Mouse (Mus musculus) embryonic facial prominence, embryonic 14.5 days (tissue): ENCODE results near the gene Scd4. TPM values are rescaled to one million over a fixed set of nuclear protein-coding genes. Genes with fewer than 3 reads are reported as not detected.
"Not testable (repeated sequence)": the region's sequence is repeated elsewhere in the genome, so short reads cannot be mapped to it uniquely, and the experiment has no call there.

Experiments
- ATAC-seq: fragments of 200-750 bp; cut with Nextera tagmentation; 2 replicates; pipeline ENCODE4 v1.8.0; 2017; ENCODE audit warnings: low read depth, moderate number of reproducible peaks, moderate TSS enrichment
- DNase-seq: peaks from one replicate; pipeline ENCODE4 v3.0.0-alpha.2; 2015; ENCODE audit warnings: low spot score
- H3K27ac ChIP-seq: fragments of 300-500 bp; sonication (generic); replicated peaks from 2 replicates; pipeline ENCODE4 v1.5.1; 2014; ENCODE audit warnings: low read depth, mild to moderate bottlenecking, low read length, moderate library complexity
- H3K27me3 ChIP-seq: fragments of 300-500 bp; sonication (generic); replicated peaks from 2 replicates; pipeline ENCODE4 v1.6.1; 2014; ENCODE audit warnings: low read length; ENCODE audit not compliant: control insufficient read depth, insufficient read depth
- H3K36me3 ChIP-seq: fragments of 300-500 bp; sonication (generic); 2 replicates; pipeline ENCODE4 v1.6.1; 2014; ENCODE audit warnings: low read length, mixed read lengths; ENCODE audit not compliant: control insufficient read depth, insufficient read depth
- H3K4me1 ChIP-seq: fragments of 300-500 bp; sonication (generic); 2 replicates; pipeline ENCODE4 v1.6.1; 2014; ENCODE audit warnings: antibody characterized with exemption, low read length; ENCODE audit not compliant: control insufficient read depth, insufficient read depth
- H3K4me2 ChIP-seq: fragments of 300-500 bp; sonication (generic); 2 replicates; pipeline ENCODE4 v1.6.1; 2014; ENCODE audit warnings: low read depth, mild to moderate bottlenecking, low read length, moderate library complexity, mixed read lengths
- H3K4me3 ChIP-seq: fragments of 300-500 bp; sonication (generic); 2 replicates; pipeline ENCODE4 v1.5.1; 2014; ENCODE audit warnings: low read depth, mild to moderate bottlenecking, low read length
- H3K9ac ChIP-seq: fragments of 300-500 bp; sonication (generic); 2 replicates; pipeline ENCODE4 v1.6.1; 2014; ENCODE audit warnings: low read depth, mild to moderate bottlenecking, low read length, moderate library complexity, mixed read lengths
- H3K9me3 ChIP-seq: fragments of 300-500 bp; sonication (generic); 2 replicates; pipeline ENCODE4 v1.6.1; 2016; ENCODE audit warnings: low read length; ENCODE audit not compliant: control insufficient read depth
- WGBS: fragments of 180-500 bp; shearing (Covaris S2); extraction: QIAGEN DNeasy Blood & Tissue Kit; methylation state at CpG from one replicate; pipeline ENCODE4 v1.1.7; 2014; 5-methylcytosine and 5-hydroxymethylcytosine counted together
- polyA plus RNA-seq: library from polyadenylated mRNA; unstranded; fragments of >200 nt; fragmentation: Nextera tagmentation; extraction: Ambion mirVana; gene quantifications from 2 replicates; pipeline ENCODE4 v1.2.1, GENCODE M21; 2014

Scd4 gene
- polyA plus RNA-seq, 1 experiment from 2014 or later: 0.51 TPM

DNA sequence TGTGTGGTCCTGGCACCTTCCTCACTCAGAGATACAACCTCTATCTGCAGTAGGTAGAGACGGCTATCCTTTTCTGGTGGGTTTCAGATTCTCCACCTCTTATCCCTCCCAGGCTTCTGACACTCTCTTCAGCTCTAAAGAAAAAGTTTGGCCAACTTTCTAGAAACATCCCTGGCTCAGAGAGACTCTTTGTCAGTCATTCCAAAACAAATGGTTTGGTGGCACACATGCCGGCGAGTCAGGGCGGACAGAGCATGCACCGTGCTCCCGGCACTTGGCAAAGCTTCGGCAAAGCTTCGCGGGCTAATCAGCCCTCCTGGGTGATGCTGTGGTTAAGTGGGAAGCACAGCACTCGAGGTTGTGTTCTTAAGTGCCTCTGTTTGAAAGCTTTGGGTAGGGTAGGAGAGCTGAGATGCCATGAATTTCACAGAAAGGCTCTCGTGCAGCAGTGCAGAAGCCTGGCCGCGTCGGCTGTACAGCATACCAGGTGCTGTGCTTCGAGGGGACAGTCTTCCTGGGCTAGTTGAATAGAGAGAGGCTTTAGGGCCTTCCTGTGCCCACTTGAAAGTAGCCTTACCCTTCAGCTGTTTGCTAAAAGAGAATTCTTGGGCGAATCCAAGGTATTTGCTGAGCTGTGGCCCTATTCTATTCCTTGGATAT, 27.9 kb upstream of the Scd4 start:
- ATAC-seq: no peak
- no peak for DNase-seq
- Histone ChIP-seq H3K9me3 (no peaks in the 10 kb centered on the region), H3K4me2 (no peak overlapping the region), H3K27me3 (no peaks in the 10 kb centered on the region), H3K4me1 (peaks cover under 1% of the 10 kb centered on the region), H3K4me3 (no peak overlapping the region), H3K27ac (no peak overlapping the region), H3K9ac (0 out of 2 replicates have a peak overlapping the region, but pooled peaks have one; percentile 4), H3K36me3 (peaks cover 87% of the 10 kb centered on the region)
- 83% methylated on average over 16 of the region's 16 CpGs for WGBS

DNA sequence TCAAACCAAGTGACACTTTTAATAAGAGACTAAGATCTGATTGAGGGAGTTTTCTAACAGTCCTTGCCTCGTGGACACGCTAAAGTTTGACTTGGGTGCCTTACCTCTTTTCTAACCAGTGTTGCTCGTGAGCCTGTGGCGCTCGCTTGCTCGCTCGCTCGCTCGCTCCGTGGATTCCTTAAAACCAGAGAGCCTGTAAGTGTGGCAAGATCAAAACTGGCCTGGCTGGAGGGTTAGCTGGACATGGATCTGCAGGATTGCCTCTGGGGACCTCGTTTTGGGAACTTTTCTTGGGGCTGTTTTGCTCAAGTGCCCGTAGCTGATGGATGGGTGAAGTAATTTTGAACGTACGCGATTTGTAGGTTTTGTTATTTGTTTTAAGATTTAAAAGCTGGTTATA, 27.2 kb upstream of the Scd4 start:
- H3K4me1 ChIP-seq: no peaks in the 10 kb centered on the region; the same call in 1 of the 2 replicates
- H3K27me3 ChIP-seq: no peaks in the 10 kb centered on the region
- ATAC-seq: no peak
- 87% methylated on average over 15 of the region's 15 CpGs for whole genome bisulfite sequencing
- H3K4me3 ChIP-seq: no peak overlapping the region
- H3K27ac ChIP-seq: no peak overlapping the region
- peaks cover 80% of the 10 kb centered on the region for H3K36me3 ChIP-seq
- no peak for DNase-seq
- no peaks in the 10 kb centered on the region for H3K9me3 ChIP-seq
- H3K9ac ChIP-seq: no peak overlapping the region
- H3K4me2 ChIP-seq: no peak overlapping the region

DNA sequence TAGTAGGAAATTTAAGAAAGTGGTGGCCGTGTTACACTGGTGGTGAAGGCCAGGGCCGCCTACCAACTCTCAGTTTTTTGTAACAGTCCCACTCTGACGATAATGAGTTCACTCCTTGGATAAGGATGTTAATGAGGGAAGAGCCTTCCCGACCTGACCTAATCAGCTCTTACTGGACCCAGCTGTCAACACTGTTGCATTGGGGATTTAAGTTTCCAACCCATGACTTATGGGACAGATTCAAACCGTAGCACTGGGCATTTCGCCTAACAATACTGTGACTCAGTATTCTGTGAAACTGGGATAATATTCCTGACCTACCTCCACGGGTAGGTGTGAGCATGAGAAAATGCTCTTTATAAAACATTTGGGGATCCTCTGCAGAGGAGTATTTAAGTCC, 26.7 kb upstream of the Scd4 start:
- Histone ChIP-seq H3K9me3 (no peaks in the 10 kb centered on the region), H3K4me3 (no peak overlapping the region), H3K4me2 (no peak overlapping the region), H3K9ac (no peak overlapping the region), H3K27ac (no peak overlapping the region), H3K27me3 (no peaks in the 10 kb centered on the region), H3K36me3 (peaks cover 75% of the 10 kb centered on the region), H3K4me1 (no peaks in the 10 kb centered on the region; the same call in 1 of the 2 replicates)
- no peak for ATAC-seq
- WGBS: 77% methylated on average over 7 of the region's 7 CpGs
- DNase-seq: no peak

DNA sequence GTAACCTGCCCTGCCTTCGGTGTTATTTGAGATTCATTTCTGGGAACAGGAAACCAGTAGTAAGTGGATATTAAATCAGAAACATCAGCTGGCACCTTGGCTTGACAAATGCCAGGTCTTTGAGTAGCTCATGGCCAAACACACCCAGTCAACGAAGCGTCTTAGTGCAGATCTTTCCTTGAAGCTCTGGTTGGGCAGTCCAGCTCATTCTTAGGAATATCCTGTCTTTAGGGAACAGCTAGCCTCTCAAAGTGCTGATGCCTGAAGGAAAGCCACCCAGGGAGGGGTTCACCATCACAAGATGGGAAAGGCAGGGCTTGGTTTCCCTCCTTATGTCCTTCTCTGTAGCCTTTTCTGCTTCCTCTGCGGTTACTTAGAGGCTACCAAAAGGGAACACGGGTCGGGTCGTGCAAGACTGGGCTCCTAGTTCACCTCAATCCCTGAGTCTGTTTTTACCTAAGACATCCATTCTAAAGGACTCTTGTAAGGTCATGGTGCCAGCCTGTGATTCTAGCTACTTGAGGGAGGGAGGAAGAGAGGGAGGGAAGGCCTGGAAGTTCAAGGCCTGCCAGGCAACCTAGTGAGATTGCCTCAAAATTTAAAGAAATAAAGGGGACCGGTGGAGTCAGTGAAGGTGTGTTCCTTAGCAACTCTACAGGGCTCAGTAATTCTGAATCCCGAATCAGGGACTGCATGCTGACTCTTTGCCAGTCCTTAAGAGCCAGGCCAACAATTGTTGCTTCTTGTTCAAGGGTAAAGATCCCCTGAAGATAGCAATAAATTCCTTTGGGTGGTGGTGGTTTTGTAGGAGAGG, 25.6 kb upstream of the Scd4 start:
- Histone ChIP-seq H3K9ac (no peak overlapping the region), H3K4me2 (no peak overlapping the region), H3K27me3 (no peaks in the 10 kb centered on the region), H3K9me3 (no peaks in the 10 kb centered on the region), H3K36me3 (peaks cover 64% of the 10 kb centered on the region), H3K4me1 (no peaks in the 10 kb centered on the region), H3K4me3 (no peak overlapping the region), H3K27ac (no peak overlapping the region)
- DNase-seq: no peak
- no peak for ATAC-seq
- 82% methylated on average over 9 of the region's 9 CpGs for WGBS

DNA sequence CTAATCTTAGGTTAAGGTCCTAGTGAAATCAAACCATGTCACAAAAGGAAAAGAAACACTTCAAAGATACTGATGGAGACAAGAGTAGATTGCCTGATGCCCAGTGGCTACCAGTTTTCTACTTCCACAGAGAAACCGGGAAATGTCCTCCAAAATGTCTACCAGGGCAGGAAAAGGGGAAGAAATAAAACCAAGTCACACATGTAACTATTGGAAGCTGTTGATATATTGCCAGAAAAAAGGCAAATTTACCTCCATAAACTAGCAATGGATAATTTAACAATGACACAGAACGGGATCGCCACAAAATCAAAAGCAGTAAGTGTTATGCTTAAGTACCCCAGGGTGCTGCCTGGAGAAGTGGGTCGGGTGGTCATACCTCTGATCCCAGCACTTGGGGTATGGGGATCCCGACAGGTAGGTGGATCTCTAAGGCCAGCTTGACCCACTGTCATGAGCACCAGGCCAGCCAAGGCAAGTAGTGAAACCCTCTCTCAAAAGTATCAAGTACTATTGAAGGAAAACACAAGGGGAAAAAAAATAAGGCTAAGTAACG, 24.9 kb upstream of the Scd4 start:
- 77% methylated on average over 6 of the region's 6 CpGs for WGBS
- H3K4me2 ChIP-seq: no peak overlapping the region
- peaks cover 57% of the 10 kb centered on the region for H3K36me3 ChIP-seq
- DNase-seq (no peak), ATAC-seq (no peak)
- no peak overlapping the region for H3K27ac ChIP-seq
- H3K4me1 ChIP-seq: no peaks in the 10 kb centered on the region
- no peak overlapping the region for H3K9ac ChIP-seq
- H3K9me3 ChIP-seq: no peaks in the 10 kb centered on the region
- no peaks in the 10 kb centered on the region for H3K27me3 ChIP-seq
- H3K4me3 ChIP-seq: no peak overlapping the region

DNA sequence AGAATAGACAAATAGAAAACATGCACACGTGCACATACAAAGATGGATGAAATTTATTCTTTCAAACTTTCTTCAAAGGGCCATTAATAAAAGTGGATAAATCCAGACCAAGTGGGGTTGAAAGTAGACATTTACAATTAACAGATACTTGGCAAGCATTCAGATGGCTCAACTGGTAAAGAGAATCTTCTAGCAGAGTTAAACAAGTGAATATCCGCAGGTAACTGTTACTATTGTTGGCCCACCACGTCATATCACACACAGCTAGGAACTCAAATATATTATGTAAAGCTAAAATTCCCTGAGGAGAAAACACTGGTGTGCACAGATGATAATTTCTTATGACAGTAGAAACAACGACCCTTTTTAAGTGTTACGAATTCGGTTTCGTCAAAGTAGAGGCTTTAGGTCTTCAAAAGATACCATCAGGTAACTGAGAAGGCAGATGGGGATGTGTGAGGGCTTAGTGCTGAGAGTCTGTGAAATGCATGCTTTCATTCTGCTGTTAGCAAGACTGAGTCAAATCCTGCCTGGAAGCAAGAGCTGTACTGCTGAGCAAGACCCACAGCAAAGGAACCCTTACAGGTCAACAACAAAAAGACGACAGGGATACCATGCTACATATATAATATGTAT, 24.2 kb upstream of the Scd4 start:
- no peak overlapping the region for H3K9ac ChIP-seq
- H3K9me3 ChIP-seq: no peaks in the 10 kb centered on the region
- DNase-seq (no peak), ATAC-seq (no peak)
- no peak overlapping the region for H3K27ac ChIP-seq
- WGBS: 81% methylated on average over 8 of the region's 8 CpGs
- no peak overlapping the region for H3K4me3 ChIP-seq
- H3K36me3 ChIP-seq: peaks cover 50% of the 10 kb centered on the region
- no peaks in the 10 kb centered on the region for H3K27me3 ChIP-seq
- H3K4me1 ChIP-seq: no peaks in the 10 kb centered on the region
- H3K4me2 ChIP-seq: no peak overlapping the region

DNA sequence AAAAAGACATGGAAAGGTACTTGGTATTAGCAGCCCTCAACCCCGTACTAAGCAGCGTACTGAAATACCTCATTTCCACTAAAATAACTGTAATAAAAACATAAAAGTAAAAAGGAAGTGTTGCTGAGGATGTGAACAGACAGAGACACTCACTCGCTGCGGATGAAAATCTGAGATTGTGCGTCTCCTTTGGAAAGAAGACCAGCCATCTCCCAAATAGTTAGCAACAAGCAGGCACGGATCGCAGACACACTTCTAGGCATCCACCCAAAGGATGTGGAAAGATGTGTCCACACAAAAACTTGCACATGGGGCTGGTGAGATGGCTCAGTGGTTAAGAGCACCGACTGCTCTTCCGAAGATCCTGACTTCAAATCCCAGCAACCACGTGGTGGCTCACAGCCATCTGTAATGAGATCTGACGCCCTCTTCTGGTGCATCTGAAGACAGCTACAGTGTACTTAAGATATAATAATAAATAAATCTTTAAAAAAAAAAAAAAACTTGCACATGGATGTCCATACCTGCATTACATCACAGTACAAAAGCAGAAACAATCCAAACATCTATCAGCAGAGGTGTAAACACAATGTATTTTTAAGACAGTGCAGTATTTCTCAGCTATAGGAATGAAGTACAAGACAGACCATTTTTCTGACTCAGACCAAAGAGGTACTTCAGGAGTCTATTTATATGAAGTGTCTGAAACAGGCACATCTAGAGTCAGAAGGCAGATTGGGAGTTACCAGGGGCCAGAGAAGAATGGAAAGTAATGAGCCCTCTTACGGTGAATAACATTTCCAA, 23.3 kb upstream of the Scd4 start:
- H3K4me3 ChIP-seq: no peak overlapping the region
- H3K27me3 ChIP-seq: no peaks in the 10 kb centered on the region
- no peak for DNase-seq
- H3K27ac ChIP-seq: no peak overlapping the region
- H3K9ac ChIP-seq: no peak overlapping the region
- no peaks in the 10 kb centered on the region for H3K9me3 ChIP-seq
- H3K36me3 ChIP-seq: peaks cover 42% of the 10 kb centered on the region
- no peak overlapping the region for H3K4me2 ChIP-seq
- WGBS: 81% methylated on average over 12 of the region's 12 CpGs
- ATAC-seq: no peak
- no peaks in the 10 kb centered on the region for H3K4me1 ChIP-seq

DNA sequence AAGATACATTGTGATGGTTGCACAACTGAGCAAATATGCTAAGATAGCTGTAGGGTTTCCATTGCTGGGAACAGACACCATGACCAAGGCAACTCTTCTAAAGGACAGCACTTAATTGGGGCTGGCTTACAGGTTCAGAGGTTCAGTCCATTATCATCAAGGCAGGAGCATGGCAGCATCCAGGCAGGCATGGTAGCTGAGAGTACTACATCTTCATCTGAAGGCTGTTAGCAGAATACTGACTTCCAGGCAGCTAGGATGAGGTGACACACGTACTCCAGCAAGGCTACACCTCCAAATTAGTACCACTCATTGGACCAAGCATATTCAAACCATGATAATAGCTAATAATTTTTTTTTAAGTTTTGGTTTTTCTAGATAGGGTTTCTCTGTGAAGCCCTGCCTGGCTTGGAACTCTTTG, 22.7 kb upstream of the Scd4 start:
- H3K27me3 ChIP-seq, H3K4me3 ChIP-seq, H3K4me1 ChIP-seq, ATAC-seq, DNase-seq, H3K9me3 ChIP-seq, H3K9ac ChIP-seq, H3K27ac ChIP-seq, H3K4me2 ChIP-seq: not testable (repeated sequence)
- 69% methylated on average over 1 of the region's 1 CpGs for WGBS
- peaks cover 36% of the 10 kb centered on the region for H3K36me3 ChIP-seq
